Mouse (Mus musculus): Measurements from ENCODE around the gene Grk4.
"Not testable (repeated sequence)": the region's sequence is repeated elsewhere in the genome, so short reads cannot be mapped to it uniquely, and the experiment has no call there.

Gene Grk4

GRCm38 (mm10) chr5:34708436-34708835 lies 48.3 kb downstream of the Grk4 start:
- no peak for DNase-seq (ENCODE audit: low spot score in 2 of 2)

DNA sequence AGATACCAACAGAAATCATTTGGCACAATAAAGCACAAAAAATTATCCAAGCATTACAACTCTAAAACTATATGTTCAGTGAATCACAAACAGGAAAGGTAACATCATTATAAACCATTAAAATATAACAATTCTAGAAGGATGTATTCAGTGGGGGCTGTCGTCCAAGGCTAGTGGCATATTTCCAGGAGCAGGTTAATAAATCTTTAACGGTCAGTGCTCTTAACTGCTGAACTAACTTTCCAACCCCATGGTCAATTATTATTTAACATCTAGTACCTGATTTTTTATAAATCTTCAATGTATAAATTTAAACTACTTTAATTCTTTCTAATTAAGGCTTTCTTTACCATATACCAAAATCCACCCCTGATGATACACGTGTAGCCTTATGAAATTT lies 54.2 kb downstream of the Grk4 start:
- DNase-seq (ENCODE audit: low spot score in 2 of 2) = not testable (repeated sequence)

DNA sequence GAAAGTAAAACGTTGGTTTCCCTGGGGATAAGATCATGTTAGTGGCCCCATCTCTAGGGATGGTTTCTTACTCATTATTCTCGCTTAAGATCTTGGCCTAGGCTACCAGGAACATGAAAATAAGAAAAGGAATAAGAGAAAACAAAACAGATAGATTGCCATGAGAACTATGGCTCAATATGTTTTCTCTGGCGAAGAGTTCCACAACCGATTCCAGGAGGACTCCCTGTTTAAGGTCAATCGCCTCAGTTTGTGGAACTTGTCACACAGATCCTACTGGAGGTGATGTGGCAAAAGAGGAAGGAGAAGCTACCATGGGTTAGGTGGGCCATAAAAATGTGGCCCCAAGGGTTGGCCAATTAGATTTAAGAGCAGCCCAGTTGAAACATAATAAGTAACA lies 54.6 kb downstream of the Grk4 start:
- no peak for DNase-seq (ENCODE audit: low spot score in 2 of 2)

GRCm38 (mm10) chr5:34729141-34729540 lies 69.0 kb downstream of the Grk4 start:
- no peak for DNase-seq (ENCODE audit: low spot score in 2 of 2)

DNA sequence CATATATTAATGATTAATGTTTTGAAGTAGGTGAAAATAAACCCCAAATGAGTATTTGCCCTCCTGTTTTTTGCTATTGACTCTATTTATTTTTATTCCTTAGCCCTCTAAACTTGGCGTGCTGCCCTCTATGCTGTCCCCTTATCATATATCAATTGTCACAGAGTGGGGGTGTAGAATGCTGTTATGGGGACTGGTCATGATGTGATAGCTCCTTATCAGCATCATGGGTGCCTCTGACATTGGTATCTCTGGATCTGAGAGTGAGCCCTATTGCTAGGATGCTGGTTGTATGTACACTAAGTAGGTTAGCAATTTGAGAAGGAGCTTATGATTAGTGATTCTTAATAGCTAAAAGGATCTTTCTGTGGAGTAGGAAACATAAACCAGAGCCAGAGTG lies 70.1 kb downstream of the Grk4 start:
- no peak for DNase-seq (ENCODE audit: low spot score in 2 of 2)

DNA sequence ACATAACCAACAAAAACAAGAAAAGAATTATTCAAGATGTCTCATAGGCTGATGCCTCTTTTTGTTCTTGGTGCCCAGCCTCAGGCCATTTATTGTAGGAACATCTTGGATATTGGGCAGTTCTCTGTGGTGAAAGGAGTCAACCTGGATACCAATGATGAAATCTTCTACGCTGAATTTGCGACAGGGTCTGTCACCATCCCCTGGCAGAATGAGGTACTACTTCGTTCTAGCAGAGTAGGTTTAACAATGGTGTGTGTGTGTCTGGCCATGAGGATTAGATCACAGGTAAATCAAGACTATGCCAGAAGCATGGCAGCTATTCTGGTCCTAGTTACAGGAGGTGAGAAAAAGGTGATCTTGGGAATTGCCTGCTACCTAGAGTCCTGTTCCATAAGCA lies 91.3 kb downstream of the Grk4 start:
- DNase-seq (ENCODE audit: low spot score in 2 of 2) = no peak

GRCm38 (mm10) chr5:34758762-34759161 lies 98.6 kb downstream of the Grk4 start:
- no peak for DNase-seq (ENCODE audit: low spot score in 2 of 2)

- no peak for DNase-seq (ENCODE audit: low spot score in 2 of 2)
Measured at GRCm38 (mm10) chr5:34760850-34761508, 100.8 kb downstream of the Grk4 start.

- peak; percentile 93 to 97 for DNase-seq (ENCODE audit: low spot score in 2 of 2)
Measured at GRCm38 (mm10) chr5:34761509-34761908, 101.3 kb downstream of the Grk4 start, which contains the start of gene Htt. Htt (plus strand) TSS chr5:34761740.

DNA sequence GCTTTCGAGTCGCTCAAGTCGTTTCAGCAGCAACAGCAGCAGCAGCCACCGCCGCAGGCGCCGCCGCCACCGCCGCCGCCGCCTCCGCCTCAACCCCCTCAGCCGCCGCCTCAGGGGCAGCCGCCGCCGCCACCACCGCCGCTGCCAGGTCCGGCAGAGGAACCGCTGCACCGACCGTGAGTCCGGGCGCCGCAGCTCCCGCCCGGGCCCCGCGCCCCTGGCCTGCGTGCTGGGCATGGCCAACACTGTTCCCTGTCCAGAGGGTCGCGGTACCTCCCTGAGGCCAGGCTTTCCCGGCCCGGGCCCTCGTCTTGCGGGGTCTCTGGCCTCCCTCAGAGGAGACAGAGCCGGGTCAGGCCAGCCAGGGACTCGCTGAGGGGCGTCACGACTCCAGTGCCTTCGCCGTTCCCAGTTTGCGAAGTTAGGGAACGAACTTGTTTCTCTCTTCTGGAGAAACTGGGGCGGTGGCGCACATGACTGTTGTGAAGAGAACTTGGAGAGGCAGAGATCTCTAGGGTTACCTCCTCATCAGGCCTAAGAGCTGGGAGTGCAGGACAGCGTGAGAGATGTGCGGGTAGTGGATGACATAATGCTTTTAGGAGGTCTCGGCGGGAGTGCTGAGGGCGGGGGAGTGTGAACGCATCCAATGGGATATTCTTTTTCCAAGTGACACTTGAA lies 101.9 kb downstream of the Grk4 start:
- DNase-seq (ENCODE audit: low spot score in 2 of 2) = peak in 1 of 2 experiments; percentile 8

DNA sequence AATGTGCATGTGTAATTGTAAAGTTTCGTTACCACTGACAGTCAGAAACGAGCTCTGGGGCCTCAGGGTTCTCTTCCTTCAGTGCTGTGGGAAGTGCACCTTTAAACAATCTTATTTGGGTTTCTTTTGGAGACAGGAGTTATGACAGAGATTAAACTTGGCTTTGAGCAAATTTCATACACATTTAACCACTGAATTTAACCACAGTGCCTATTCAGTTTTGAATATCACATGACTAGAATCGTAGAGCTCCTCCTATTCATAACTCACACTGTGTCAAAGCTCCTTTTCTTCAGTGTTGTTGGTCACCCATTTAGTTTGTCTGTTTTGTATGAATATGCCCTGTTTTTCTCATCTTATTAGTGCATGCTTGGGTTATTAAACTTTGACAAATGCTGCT lies 111.6 kb downstream of the Grk4 start:
- DNase-seq (ENCODE audit: low spot score in 2 of 2) = no peak

DNA sequence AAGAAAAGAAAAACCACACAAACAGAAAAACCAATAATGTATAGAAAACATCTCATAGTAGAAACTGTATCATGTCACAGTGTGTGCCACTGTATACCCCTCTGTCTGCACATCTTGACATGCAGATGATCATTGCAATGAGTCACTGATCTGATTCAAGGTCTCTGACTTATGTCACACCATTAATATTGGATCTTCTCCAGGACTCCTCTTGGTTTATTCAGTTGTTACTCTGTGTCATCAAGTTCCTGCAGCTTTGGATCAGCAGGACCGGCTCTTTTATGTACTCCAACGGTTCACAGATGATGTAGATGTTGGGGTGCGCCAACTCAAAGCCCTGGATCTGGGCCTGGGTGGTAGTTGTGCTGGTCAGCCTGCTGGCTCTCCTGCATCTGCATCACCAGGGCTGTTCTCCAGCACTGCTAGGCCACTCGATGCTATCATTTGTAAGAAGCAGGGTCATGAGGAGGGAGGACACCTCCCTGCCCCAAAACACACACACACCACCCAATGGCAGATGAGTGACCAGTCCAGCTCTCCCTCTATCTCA lies 112.6 kb downstream of the Grk4 start:
- DNase-seq (ENCODE audit: low spot score in 2 of 2) = no peak

GRCm38 (mm10) chr5:34773392-34773791 lies 113.2 kb downstream of the Grk4 start:
- no peak for DNase-seq (ENCODE audit: low spot score in 2 of 2)

DNA sequence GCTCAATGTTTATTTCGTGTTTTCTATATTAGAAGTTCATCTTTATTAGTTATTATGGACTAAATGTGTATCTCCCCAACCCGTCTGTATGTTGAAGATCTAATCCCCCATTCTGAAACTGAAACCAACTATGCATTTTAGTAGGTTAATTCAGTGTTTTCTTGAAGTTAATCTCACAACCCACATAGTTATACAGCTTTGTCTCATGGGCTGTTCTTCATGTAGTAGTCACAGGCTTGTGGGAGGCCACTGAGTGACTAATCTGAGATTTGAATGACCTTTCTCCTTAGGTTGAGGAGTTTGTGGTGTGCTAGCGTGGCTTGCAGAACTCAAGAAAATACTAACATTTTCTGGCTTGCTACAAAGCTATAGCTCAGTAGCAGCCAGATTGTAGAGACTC lies 124.8 kb downstream of the Grk4 start:
- no peak for DNase-seq (ENCODE audit: low spot score in 2 of 2)

GRCm38 (mm10) chr5:34791141-34791540 lies 131.0 kb downstream of the Grk4 start:
- DNase-seq (ENCODE audit: low spot score in 2 of 2) = no peak

DNA sequence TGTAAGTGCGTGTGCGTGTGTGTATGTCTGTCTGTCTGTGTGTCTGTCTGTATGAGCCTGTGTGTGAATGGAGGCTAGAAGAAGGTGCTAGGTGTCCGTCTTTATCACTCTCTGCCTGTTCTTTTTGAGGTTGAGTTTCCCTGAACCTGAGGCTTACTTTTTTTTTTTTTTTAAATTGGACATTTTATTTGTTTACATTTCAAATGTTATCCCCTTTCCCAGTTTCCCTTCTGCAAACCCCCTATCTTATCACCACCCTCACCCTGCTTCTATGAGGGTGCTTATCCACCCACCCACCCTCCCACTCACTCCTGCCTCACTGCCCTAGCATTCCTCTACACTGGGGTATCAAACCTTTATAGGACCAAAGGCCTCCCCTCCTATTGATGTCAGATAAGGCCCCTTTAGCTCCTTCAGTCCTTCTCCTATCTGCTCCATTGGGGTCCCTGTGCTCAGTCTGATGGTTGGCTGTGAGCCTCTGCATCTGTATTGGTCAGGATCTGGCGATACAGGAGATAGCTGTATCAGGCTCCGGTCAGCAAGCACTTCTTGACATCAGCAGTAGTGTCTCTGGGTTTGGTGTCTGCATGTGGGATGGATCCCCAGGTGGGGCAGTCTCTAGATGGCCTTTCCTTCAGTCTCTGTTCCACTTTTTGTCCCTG lies 140.2 kb downstream of the Grk4 start:
- DNase-seq (ENCODE audit: low spot score in 2 of 2) = no peak
